Mouse (Mus musculus) liver, embryonic 15.5 days (tissue): Measurements from ENCODE around the gene Arhgap22. TPM values are rescaled to one million over a fixed set of nuclear protein-coding genes. Genes with fewer than 3 reads are reported as not detected.

Source experiments
- ATAC-seq: fragments of 200-750 bp; cut with Nextera tagmentation; 2 replicates; pipeline ENCODE4 v1.8.0; 2017; ENCODE audit warnings: moderate number of reproducible peaks, mild to moderate bottlenecking, moderate library complexity; ENCODE audit not compliant: insufficient read depth
- H3K27ac ChIP-seq: fragments of 300-500 bp; sonication (generic); replicated peaks from 2 replicates; pipeline ENCODE4 v1.5.1; 2015; ENCODE audit warnings: mild to moderate bottlenecking, inconsistent platforms
- H3K27me3 ChIP-seq: fragments of 300-500 bp; sonication (generic); 2 replicates; pipeline ENCODE4 v1.6.1; 2015; ENCODE audit warnings: mild to moderate bottlenecking, inconsistent platforms
- H3K36me3 ChIP-seq: fragments of 300-500 bp; sonication (generic); replicated peaks from 2 replicates; pipeline ENCODE4 v1.6.1; 2015; ENCODE audit warnings: moderate library complexity, mild to moderate bottlenecking, inconsistent platforms
- H3K4me1 ChIP-seq: fragments of 300-500 bp; sonication (generic); replicated peaks from 2 replicates; pipeline ENCODE4 v1.6.1; 2015; ENCODE audit warnings: inconsistent platforms
- H3K4me2 ChIP-seq: fragments of 300-500 bp; sonication (generic); 2 replicates; pipeline ENCODE4 v1.6.1; 2015; ENCODE audit warnings: moderate library complexity, mild to moderate bottlenecking, inconsistent platforms
- H3K4me3 ChIP-seq: fragments of 300-500 bp; sonication (generic); replicated peaks from 2 replicates; pipeline ENCODE4 v1.5.1; 2015; ENCODE audit warnings: mild to moderate bottlenecking, inconsistent platforms
- H3K9ac ChIP-seq: fragments of 300-500 bp; sonication (generic); 2 replicates; pipeline ENCODE4 v1.6.1; 2015; ENCODE audit warnings: moderate library complexity, mild to moderate bottlenecking, inconsistent platforms
- H3K9me3 ChIP-seq: fragments of 300-500 bp; sonication (generic); replicated peaks from 2 replicates; pipeline ENCODE4 v1.6.1; 2016; ENCODE audit warnings: inconsistent platforms
- WGBS: fragments of 180-500 bp; shearing (Covaris S2); methylation state at CpG from one replicate; pipeline ENCODE4 v1.1.7; 2015; ENCODE audit warnings: mixed read lengths; ENCODE audit not compliant: insufficient replicate concordance; 5-methylcytosine and 5-hydroxymethylcytosine counted together
- polyA plus RNA-seq: library from polyadenylated mRNA; unstranded; fragments of >200 nt; fragmentation: Nextera tagmentation; extraction: Ambion mirVana; gene quantifications from 2 replicates; pipeline ENCODE4 v1.2.1, GENCODE M21; 2015

Arhgap22 gene
- polyA plus RNA-seq, 1 experiment from 2014 or later: 3.6 TPM

GRCm38 (mm10) chr14:33193762-33194161 is 20.1 kb upstream of the Arhgap22 start:
- Histone ChIP-seq H3K4me2 (no peak overlapping the region; the same call in 1 of the 2 replicates), H3K36me3 (no peaks in the 10 kb centered on the region), H3K4me3 (no peak overlapping the region), H3K4me1 (no peaks in the 10 kb centered on the region), H3K9ac (no peak overlapping the region), H3K27ac (peak overlapping the region; percentile 57; the same call in 1 of the 2 replicates), H3K27me3 (no peaks in the 10 kb centered on the region), H3K9me3 (no peaks in the 10 kb centered on the region)
- no peak for ATAC-seq

- Histone ChIP-seq H3K27ac (peak overlapping the region; percentile 57; the same call in 1 of the 2 replicates), H3K4me3 (no peak overlapping the region), H3K36me3 (no peaks in the 10 kb centered on the region), H3K4me2 (no peak overlapping the region; the same call in 1 of the 2 replicates), H3K27me3 (no peaks in the 10 kb centered on the region), H3K9me3 (no peaks in the 10 kb centered on the region), H3K9ac (no peak overlapping the region), H3K4me1 (no peaks in the 10 kb centered on the region)
- ATAC-seq: no peak
- WGBS: 16% methylated on average over 3 of the region's 3 CpGs
Observed at GRCm38 (mm10) chr14:33194241-33194640, 19.6 kb upstream of the Arhgap22 start.

GRCm38 (mm10) chr14:33202161-33202560 is 11.7 kb upstream of the Arhgap22 start:
- H3K4me2 ChIP-seq: no peak overlapping the region
- H3K27me3 ChIP-seq: no peaks in the 10 kb centered on the region
- no peak overlapping the region for H3K4me3 ChIP-seq
- no peak overlapping the region for H3K27ac ChIP-seq
- ATAC-seq: no peak
- no peak overlapping the region for H3K9ac ChIP-seq
- H3K4me1 ChIP-seq: no peaks in the 10 kb centered on the region
- whole genome bisulfite sequencing: 52% methylated on average over 4 of the region's 4 CpGs
- H3K36me3 ChIP-seq: no peaks in the 10 kb centered on the region
- H3K9me3 ChIP-seq: no peaks in the 10 kb centered on the region

GRCm38 (mm10) chr14:33202885-33203284 is 10.9 kb upstream of the Arhgap22 start:
- Histone ChIP-seq H3K9ac (no peak overlapping the region), H3K4me1 (no peaks in the 10 kb centered on the region), H3K4me3 (no peak overlapping the region), H3K4me2 (no peak overlapping the region), H3K36me3 (no peaks in the 10 kb centered on the region), H3K27me3 (no peaks in the 10 kb centered on the region), H3K27ac (no peak overlapping the region), H3K9me3 (no peaks in the 10 kb centered on the region)
- ATAC-seq: no peak
- WGBS: 23% methylated on average over 6 of the region's 6 CpGs

- H3K9me3 ChIP-seq: no peaks in the 10 kb centered on the region
- no peak overlapping the region for H3K27ac ChIP-seq
- H3K9ac ChIP-seq: no peak overlapping the region
- H3K4me2 ChIP-seq: no peak overlapping the region
- H3K4me1 ChIP-seq: no peaks in the 10 kb centered on the region
- no peaks in the 10 kb centered on the region for H3K27me3 ChIP-seq
- H3K36me3 ChIP-seq: no peaks in the 10 kb centered on the region
- no peak overlapping the region for H3K4me3 ChIP-seq
- no peak for ATAC-seq
- 51% methylated on average over 14 of the region's 14 CpGs for WGBS
Observed at GRCm38 (mm10) chr14:33203777-33204176, 10.0 kb upstream of the Arhgap22 start.

GRCm38 (mm10) chr14:33205280-33205965 is 8.4 kb upstream of the Arhgap22 start:
- H3K36me3 ChIP-seq: no peaks in the 10 kb centered on the region
- 33% methylated on average over 20 of the region's 24 CpGs for WGBS
- H3K27me3 ChIP-seq: no peaks in the 10 kb centered on the region
- no peak for ATAC-seq
- H3K9me3 ChIP-seq: no peaks in the 10 kb centered on the region
- no peak overlapping the region for H3K4me3 ChIP-seq
- no peak overlapping the region for H3K9ac ChIP-seq
- no peaks in the 10 kb centered on the region for H3K4me1 ChIP-seq
- no peak overlapping the region for H3K27ac ChIP-seq
- H3K4me2 ChIP-seq: peak overlapping the region; percentile 15

- 9% methylated on average over 2 of the region's 2 CpGs for WGBS
- ATAC-seq: no peak
- H3K4me2 ChIP-seq: no peak overlapping the region
Observed at GRCm38 (mm10) chr14:33207011-33207410, 6.8 kb upstream of the Arhgap22 start.

GRCm38 (mm10) chr14:33208331-33208730 is 5.5 kb upstream of the Arhgap22 start:
- WGBS: 31% methylated on average over 5 of the region's 5 CpGs
- H3K9ac ChIP-seq: no peak overlapping the region
- no peaks in the 10 kb centered on the region for H3K9me3 ChIP-seq
- H3K27ac ChIP-seq: no peak overlapping the region
- no peaks in the 10 kb centered on the region for H3K27me3 ChIP-seq
- no peak overlapping the region for H3K4me2 ChIP-seq
- H3K4me1 ChIP-seq: no peaks in the 10 kb centered on the region
- no peak overlapping the region for H3K4me3 ChIP-seq
- no peaks in the 10 kb centered on the region for H3K36me3 ChIP-seq
- no peak for ATAC-seq

More at GRCm38 (mm10) chr14:33207011-33207410, 6.8 kb upstream of the Arhgap22 start:
- no peak overlapping the region for H3K27ac ChIP-seq
- H3K27me3 ChIP-seq: no peaks in the 10 kb centered on the region
- no peaks in the 10 kb centered on the region for H3K9me3 ChIP-seq
- H3K9ac ChIP-seq: no peak overlapping the region
- H3K4me1 ChIP-seq: no peaks in the 10 kb centered on the region
- no peaks in the 10 kb centered on the region for H3K36me3 ChIP-seq
- no peak overlapping the region for H3K4me3 ChIP-seq

- Histone ChIP-seq H3K9me3 (no peaks in the 10 kb centered on the region), H3K4me2 (no peak overlapping the region), H3K27ac (no peak overlapping the region), H3K4me3 (no peak overlapping the region), H3K9ac (no peak overlapping the region), H3K27me3 (peaks cover 14% of the 10 kb centered on the region), H3K4me1 (peaks cover 16% of the 10 kb centered on the region), H3K36me3 (no peaks in the 10 kb centered on the region)
- 59% methylated on average over 8 of the region's 8 CpGs for WGBS
- ATAC-seq: no peak
Observed at GRCm38 (mm10) chr14:33210806-33211205, 3.0 kb upstream of the Arhgap22 start.

GRCm38 (mm10) chr14:33212271-33212957 is 1.4 kb upstream of the Arhgap22 start:
- Histone ChIP-seq H3K4me1 (peaks cover 16% of the 10 kb centered on the region), H3K4me3 (no peak overlapping the region), H3K27me3 (peaks cover 19% of the 10 kb centered on the region), H3K9ac (no peak overlapping the region), H3K4me2 (no peak overlapping the region), H3K27ac (no peak overlapping the region), H3K9me3 (no peaks in the 10 kb centered on the region), H3K36me3 (no peaks in the 10 kb centered on the region)
- 44% methylated on average over 5 of the region's 5 CpGs for WGBS
- ATAC-seq: no peak

- no peak for ATAC-seq
- no peak overlapping the region for H3K9ac ChIP-seq
- H3K36me3 ChIP-seq: no peaks in the 10 kb centered on the region
- H3K4me2 ChIP-seq: no peak overlapping the region
- H3K4me1 ChIP-seq: peaks cover 16% of the 10 kb centered on the region
- H3K27ac ChIP-seq: no peak overlapping the region
- H3K9me3 ChIP-seq: no peaks in the 10 kb centered on the region
- WGBS: 78% methylated on average over 12 of the region's 12 CpGs
- H3K4me3 ChIP-seq: no peak overlapping the region
- H3K27me3 ChIP-seq: peaks cover 19% of the 10 kb centered on the region
Observed at GRCm38 (mm10) chr14:33212958-33213309, 892 bp upstream of the Arhgap22 start.
